Mouse (Mus musculus) embryonic facial prominence, embryonic 12.5 days (tissue): ENCODE results near the gene Phf7. TPM values are rescaled to one million over a fixed set of nuclear protein-coding genes. Genes with fewer than 3 reads are reported as not detected.

Experiments used
- ATAC-seq: fragments of 200-750 bp; cut with Nextera tagmentation; 2 replicates; pipeline ENCODE4 v1.8.0; 2017; ENCODE audit not compliant: insufficient number of reproducible peaks, insufficient read depth, low FRiP score, low TSS enrichment
- H3K27ac ChIP-seq: fragments of 300-500 bp; sonication (generic); 2 replicates; pipeline ENCODE4 v1.5.1; 2016; ENCODE audit warnings: mild to moderate bottlenecking
- H3K27me3 ChIP-seq: fragments of 300-500 bp; sonication (generic); 2 replicates; pipeline ENCODE4 v1.6.1; 2016; ENCODE audit warnings: mild to moderate bottlenecking, moderate library complexity
- H3K36me3 ChIP-seq: fragments of 300-500 bp; sonication (generic); 2 replicates; pipeline ENCODE4 v1.6.1; 2016; ENCODE audit warnings: mild to moderate bottlenecking
- H3K4me1 ChIP-seq: fragments of 300-500 bp; sonication (generic); 2 replicates; pipeline ENCODE4 v1.6.1; 2016
- H3K4me2 ChIP-seq: fragments of 300-500 bp; sonication (generic); replicated peaks from 2 replicates; pipeline ENCODE4 v1.6.1; 2016; ENCODE audit warnings: mild to moderate bottlenecking, moderate library complexity
- H3K4me3 ChIP-seq: fragments of 300-500 bp; sonication (generic); 2 replicates; pipeline ENCODE4 v1.5.1; 2016; ENCODE audit warnings: mild to moderate bottlenecking
- H3K9ac ChIP-seq: fragments of 300-500 bp; sonication (generic); 2 replicates; pipeline ENCODE4 v1.6.1; 2016; ENCODE audit warnings: mild to moderate bottlenecking, moderate library complexity
- H3K9me3 ChIP-seq: fragments of 300-500 bp; sonication (generic); 2 replicates; pipeline ENCODE4 v1.6.1; 2016; ENCODE audit warnings: mild to moderate bottlenecking, moderate library complexity
- WGBS: fragments of 180-500 bp; shearing (Covaris S2); methylation state at CpG from one replicate; pipeline ENCODE4 v1.1.7; 2016; 5-methylcytosine and 5-hydroxymethylcytosine counted together
- polyA plus RNA-seq: library from polyadenylated mRNA; unstranded; fragments of >200 nt; fragmentation: Nextera tagmentation; extraction: Ambion mirVana; gene quantifications from 2 replicates; pipeline ENCODE4 v1.2.1, GENCODE M21; 2016

Gene Phf7
- polyA plus RNA-seq, 1 experiment from 2014 or later, result 13.6 TPM

- Histone ChIP-seq H3K9me3 (no peaks in the 10 kb centered on the region), H3K4me3 (no peak overlapping the region), H3K4me1 (no peaks in the 10 kb centered on the region), H3K4me2 (no peak overlapping the region), H3K27me3 (no peaks in the 10 kb centered on the region), H3K9ac (no peak overlapping the region), H3K27ac (no peak overlapping the region), H3K36me3 (peaks cover 89% of the 10 kb centered on the region)
- ATAC-seq, result no peak
- WGBS, result 86% methylated on average over 14 of the region's 14 CpGs
Observed at GRCm38 (mm10) chr14:31194891-31195513, 56.1 kb downstream of the Phf7 start.

GRCm38 (mm10) chr14:31194441-31194840 lies 56.7 kb downstream of the Phf7 start:
- H3K9me3 ChIP-seq, result no peaks in the 10 kb centered on the region
- no peak overlapping the region for H3K27ac ChIP-seq
- H3K4me1 ChIP-seq, result no peaks in the 10 kb centered on the region
- WGBS, result 95% methylated on average over 2 of the region's 2 CpGs
- ATAC-seq, result no peak
- H3K27me3 ChIP-seq, result no peaks in the 10 kb centered on the region
- no peak overlapping the region for H3K9ac ChIP-seq
- H3K36me3 ChIP-seq, result peaks cover 89% of the 10 kb centered on the region
- no peak overlapping the region for H3K4me2 ChIP-seq
- no peak overlapping the region for H3K4me3 ChIP-seq

- H3K27ac ChIP-seq, result no peak overlapping the region
- no peaks in the 10 kb centered on the region for H3K27me3 ChIP-seq
- no peak overlapping the region for H3K9ac ChIP-seq
- no peak overlapping the region for H3K4me2 ChIP-seq
- H3K4me3 ChIP-seq, result no peak overlapping the region
- WGBS, result 85% methylated on average over 7 of the region's 7 CpGs
- H3K4me1 ChIP-seq, result no peaks in the 10 kb centered on the region
- ATAC-seq, result no peak
- H3K9me3 ChIP-seq, result no peaks in the 10 kb centered on the region
- peaks cover 89% of the 10 kb centered on the region for H3K36me3 ChIP-seq
Observed at GRCm38 (mm10) chr14:31193791-31194190, 57.3 kb downstream of the Phf7 start.

- no peak for ATAC-seq
- peaks cover 98% of the 10 kb centered on the region for H3K36me3 ChIP-seq
Observed at GRCm38 (mm10) chr14:31191936-31192335, 59.2 kb downstream of the Phf7 start.

GRCm38 (mm10) chr14:31189348-31189747 lies 61.8 kb downstream of the Phf7 start:
- peaks cover 100% of the 10 kb centered on the region for H3K36me3 ChIP-seq

More at GRCm38 (mm10) chr14:31191936-31192335, 59.2 kb downstream of the Phf7 start:
- Histone ChIP-seq H3K9ac (no peak overlapping the region), H3K9me3 (no peaks in the 10 kb centered on the region), H3K4me3 (no peak overlapping the region), H3K27me3 (no peaks in the 10 kb centered on the region), H3K4me2 (no peak overlapping the region), H3K4me1 (no peaks in the 10 kb centered on the region), H3K27ac (no peak overlapping the region)
- WGBS, result 82% methylated on average over 2 of the region's 2 CpGs

GRCm38 (mm10) chr14:31188771-31189181 lies 62.3 kb downstream of the Phf7 start:
- Histone ChIP-seq H3K27me3 (no peaks in the 10 kb centered on the region), H3K9ac (no peak overlapping the region), H3K4me3 (no peak overlapping the region), H3K4me2 (no peak overlapping the region), H3K27ac (no peak overlapping the region), H3K4me1 (no peaks in the 10 kb centered on the region), H3K9me3 (no peaks in the 10 kb centered on the region), H3K36me3 (peaks cover 100% of the 10 kb centered on the region)
- 88% methylated on average over 6 of the region's 6 CpGs for WGBS
- no peak for ATAC-seq

More at GRCm38 (mm10) chr14:31189348-31189747, 61.8 kb downstream of the Phf7 start:
- Histone ChIP-seq H3K4me3 (no peak overlapping the region), H3K4me2 (no peak overlapping the region), H3K27ac (no peak overlapping the region), H3K9ac (no peak overlapping the region), H3K4me1 (no peaks in the 10 kb centered on the region), H3K27me3 (no peaks in the 10 kb centered on the region), H3K9me3 (no peaks in the 10 kb centered on the region)
- 96% methylated on average over 3 of the region's 3 CpGs for WGBS
- ATAC-seq, result no peak

Other genes starting within 250 kb of the Phf7 start
- gene Glt8d1, start 249.9 kb downstream of the Phf7 start, polyA plus RNA-seq, result 61.2 and 67.4 TPM in 2 replicates
- 337 and 341 TPM in 2 replicates for gene Spcs1, start 249.6 kb downstream of the Phf7 start, polyA plus RNA-seq
- 176 and 178 TPM in 2 replicates for gene Pbrm1, start 232.2 kb downstream of the Phf7 start, polyA plus RNA-seq
- 99.5 and 121 TPM in 2 replicates for gene Gnl3, start 232.2 kb downstream of the Phf7 start, polyA plus RNA-seq
- gene Smim4, start 122.4 kb downstream of the Phf7 start, polyA plus RNA-seq, result 59.1 and 64.8 TPM in 2 replicates
- gene Nt5dc2, start 120.3 kb downstream of the Phf7 start, polyA plus RNA-seq, result 455 and 459 TPM in 2 replicates
- gene Stab1, start 82.7 kb downstream of the Phf7 start, polyA plus RNA-seq, result 28.4 and 29.6 TPM in 2 replicates
- gene Tnnc1, start 43.0 kb downstream of the Phf7 start, polyA plus RNA-seq, result 67.1 and 90.7 TPM in 2 replicates
- gene Nisch, start 34.4 kb downstream of the Phf7 start, polyA plus RNA-seq, result 503 and 527 TPM in 2 replicates
- gene Sema3g, start 33.5 kb downstream of the Phf7 start, polyA plus RNA-seq, result 1.1 and 1.2 TPM in 2 replicates
- gene Bap1, start 133 bp upstream of the Phf7 start, polyA plus RNA-seq, result 101 and 104 TPM in 2 replicates
- gene Dnah1, start 72.6 kb upstream of the Phf7 start, polyA plus RNA-seq, result 8.4 and 8.6 TPM in 2 replicates
- gene Capn7, start 85.3 kb upstream of the Phf7 start, polyA plus RNA-seq, result 40.7 and 43.6 TPM in 2 replicates
- 34.7 and 36.3 TPM in 2 replicates for gene Sh3bp5, start 184.8 kb upstream of the Phf7 start, polyA plus RNA-seq
- 27.7 and 28.0 TPM in 2 replicates for gene Eaf1, start 243.1 kb upstream of the Phf7 start, polyA plus RNA-seq
- 85.6 and 87.2 TPM in 2 replicates for gene Mettl6, start 243.7 kb upstream of the Phf7 start, polyA plus RNA-seq